Mouse (Mus musculus): Measurements from ENCODE around the gene Ndel1. TPM values are rescaled to one million over a fixed set of nuclear protein-coding genes. Genes with fewer than 3 reads are reported as not detected.
"Not testable (repeated sequence)": the region's sequence is repeated elsewhere in the genome, so short reads cannot be mapped to it uniquely, and the experiment has no call there.

Ndel1 gene
- polyA plus RNA-seq, 1 experiment from 2014 or later, result 110 TPM

- no peak for ATAC-seq (ENCODE audit: insufficient number of reproducible peaks, low FRiP score, low TSS enrichment, low read depth)
- H3K27ac ChIP-seq (replicated peaks), result peak overlapping the region; percentile 100
- H3K4me1 ChIP-seq, result peaks cover 19% of the 10 kb centered on the region
- peak overlapping the region; percentile 99 for H3K4me3 ChIP-seq (replicated peaks)
- peak overlapping the region; percentile 57 for H3K4me2 ChIP-seq (replicated peaks)
- peak overlapping the region; percentile 94 for H3K9ac ChIP-seq
- no peaks in the 10 kb centered on the region for H3K27me3 ChIP-seq
- WGBS, result 2% methylated on average over 13 of the region's 13 CpGs
- H3K36me3 ChIP-seq, result no peaks in the 10 kb centered on the region
- no peaks in the 10 kb centered on the region for H3K9me3 ChIP-seq (replicated peaks)
Measured at GRCm38 (mm10) chr11:68851644-68852485, 19.8 kb downstream of the Ndel1 start.

- WGBS, result 75% methylated on average over 7 of the region's 7 CpGs
- H3K4me1 ChIP-seq, result peaks cover 19% of the 10 kb centered on the region
- no peak overlapping the region for H3K4me3 ChIP-seq (replicated peaks)
- ATAC-seq (ENCODE audit: insufficient number of reproducible peaks, low FRiP score, low TSS enrichment, low read depth), result no peak
- H3K9me3 ChIP-seq (replicated peaks), result no peaks in the 10 kb centered on the region
- no peak overlapping the region for H3K9ac ChIP-seq
- H3K4me2 ChIP-seq (replicated peaks), result peak overlapping the region; percentile 29; the same call in 1 of the 2 replicates
- H3K36me3 ChIP-seq, result no peaks in the 10 kb centered on the region
- no peaks in the 10 kb centered on the region for H3K27me3 ChIP-seq
- H3K27ac ChIP-seq (replicated peaks), result no peak overlapping the region
Measured at GRCm38 (mm10) chr11:68850862-68851261, 20.8 kb downstream of the Ndel1 start.

- no peaks in the 10 kb centered on the region for H3K27me3 ChIP-seq
- H3K9ac ChIP-seq, result no peak overlapping the region
- no peak overlapping the region for H3K4me2 ChIP-seq (replicated peaks)
- H3K4me3 ChIP-seq (replicated peaks), result no peak overlapping the region
- no peak for ATAC-seq (ENCODE audit: insufficient number of reproducible peaks, low FRiP score, low TSS enrichment, low read depth)
- no peaks in the 10 kb centered on the region for H3K9me3 ChIP-seq (replicated peaks)
- peaks cover 66% of the 10 kb centered on the region for H3K36me3 ChIP-seq
- H3K27ac ChIP-seq (replicated peaks), result no peak overlapping the region
- 93% methylated on average over 5 of the region's 5 CpGs for WGBS
- no peaks in the 10 kb centered on the region for H3K4me1 ChIP-seq
Measured at GRCm38 (mm10) chr11:68839606-68840005, 32.1 kb downstream of the Ndel1 start.

GRCm38 (mm10) chr11:68835034-68835433, 36.6 kb downstream of the Ndel1 start:
- peaks cover 75% of the 10 kb centered on the region for H3K36me3 ChIP-seq
- no peaks in the 10 kb centered on the region for H3K9me3 ChIP-seq (replicated peaks)
- WGBS, result 95% methylated on average over 3 of the region's 3 CpGs
- no peak for ATAC-seq (ENCODE audit: insufficient number of reproducible peaks, low FRiP score, low TSS enrichment, low read depth)
- no peak overlapping the region for H3K4me3 ChIP-seq (replicated peaks)
- no peak overlapping the region for H3K4me2 ChIP-seq (replicated peaks)
- no peak overlapping the region for H3K27ac ChIP-seq (replicated peaks)
- H3K27me3 ChIP-seq, result no peaks in the 10 kb centered on the region
- H3K4me1 ChIP-seq, result no peaks in the 10 kb centered on the region
- H3K9ac ChIP-seq, result no peak overlapping the region

GRCm38 (mm10) chr11:68833593-68833992, 38.1 kb downstream of the Ndel1 start:
- Histone ChIP-seq H3K9me3 (replicated peaks) (no peaks in the 10 kb centered on the region), H3K36me3 (peaks cover 73% of the 10 kb centered on the region)

GRCm38 (mm10) chr11:68832793-68833192, 38.9 kb downstream of the Ndel1 start:
- Histone ChIP-seq H3K36me3 (peaks cover 77% of the 10 kb centered on the region), H3K4me3 (replicated peaks) (no peak overlapping the region), H3K9me3 (replicated peaks) (no peaks in the 10 kb centered on the region), H3K27me3 (no peaks in the 10 kb centered on the region), H3K4me1 (no peaks in the 10 kb centered on the region), H3K4me2 (replicated peaks) (no peak overlapping the region), H3K9ac (no peak overlapping the region), H3K27ac (replicated peaks) (no peak overlapping the region)
- WGBS, result 47% methylated on average over 4 of the region's 4 CpGs
- ATAC-seq (ENCODE audit: insufficient number of reproducible peaks, low FRiP score, low TSS enrichment, low read depth), result no peak

More at GRCm38 (mm10) chr11:68833593-68833992, 38.1 kb downstream of the Ndel1 start:
- H3K4me2 ChIP-seq (replicated peaks), result no peak overlapping the region
- H3K27ac ChIP-seq (replicated peaks), result no peak overlapping the region
- no peak overlapping the region for H3K4me3 ChIP-seq (replicated peaks)
- no peaks in the 10 kb centered on the region for H3K4me1 ChIP-seq
- no peaks in the 10 kb centered on the region for H3K27me3 ChIP-seq
- no peak overlapping the region for H3K9ac ChIP-seq
- ATAC-seq (ENCODE audit: insufficient number of reproducible peaks, low FRiP score, low TSS enrichment, low read depth), result no peak

GRCm38 (mm10) chr11:68831580-68831979, 40.1 kb downstream of the Ndel1 start:
- WGBS, result 93% methylated on average over 5 of the region's 5 CpGs
- H3K36me3 ChIP-seq, result peaks cover 80% of the 10 kb centered on the region

GRCm38 (mm10) chr11:68826735-68827134, 44.9 kb downstream of the Ndel1 start:
- H3K36me3 ChIP-seq, result peaks cover 71% of the 10 kb centered on the region
- ATAC-seq (ENCODE audit: insufficient number of reproducible peaks, low FRiP score, low TSS enrichment, low read depth), result no peak
- H3K27me3 ChIP-seq, result no peaks in the 10 kb centered on the region
- 77% methylated on average over 3 of the region's 3 CpGs for WGBS
- no peaks in the 10 kb centered on the region for H3K9me3 ChIP-seq (replicated peaks)
- no peak overlapping the region for H3K27ac ChIP-seq (replicated peaks)
- H3K9ac ChIP-seq, result no peak overlapping the region
- no peak overlapping the region for H3K4me3 ChIP-seq (replicated peaks)
- H3K4me2 ChIP-seq (replicated peaks), result no peak overlapping the region
- H3K4me1 ChIP-seq, result no peaks in the 10 kb centered on the region

More at GRCm38 (mm10) chr11:68831580-68831979, 40.1 kb downstream of the Ndel1 start:
- H3K4me2 ChIP-seq (replicated peaks); H3K27me3 ChIP-seq; H3K27ac ChIP-seq (replicated peaks); ATAC-seq (ENCODE audit: insufficient number of reproducible peaks, low FRiP score, low TSS enrichment, low read depth); H3K4me3 ChIP-seq (replicated peaks); H3K9me3 ChIP-seq (replicated peaks); H3K9ac ChIP-seq; H3K4me1 ChIP-seq: not testable (repeated sequence)

- no peak overlapping the region for H3K27ac ChIP-seq (replicated peaks)
- 89% methylated on average over 15 of the region's 15 CpGs for WGBS
- no peak for ATAC-seq (ENCODE audit: insufficient number of reproducible peaks, low FRiP score, low TSS enrichment, low read depth)
Measured at GRCm38 (mm10) chr11:68822326-68822725, 49.3 kb downstream of the Ndel1 start.

GRCm38 (mm10) chr11:68819226-68819805, 52.3 kb downstream of the Ndel1 start:
- H3K36me3 ChIP-seq, result peaks cover 79% of the 10 kb centered on the region
- H3K9me3 ChIP-seq (replicated peaks), result no peaks in the 10 kb centered on the region
- no peak overlapping the region for H3K4me2 ChIP-seq (replicated peaks)
- no peak overlapping the region for H3K27ac ChIP-seq (replicated peaks)
- H3K4me1 ChIP-seq, result no peaks in the 10 kb centered on the region
- ATAC-seq (ENCODE audit: insufficient number of reproducible peaks, low FRiP score, low TSS enrichment, low read depth), result no peak
- H3K27me3 ChIP-seq, result no peaks in the 10 kb centered on the region
- H3K9ac ChIP-seq, result no peak overlapping the region
- no peak overlapping the region for H3K4me3 ChIP-seq (replicated peaks)
- WGBS, result 88% methylated on average over 14 of the region's 14 CpGs

More at GRCm38 (mm10) chr11:68822326-68822725, 49.3 kb downstream of the Ndel1 start:
- no peak overlapping the region for H3K4me2 ChIP-seq (replicated peaks)
- no peaks in the 10 kb centered on the region for H3K27me3 ChIP-seq
- no peaks in the 10 kb centered on the region for H3K9me3 ChIP-seq (replicated peaks)
- peaks cover 73% of the 10 kb centered on the region for H3K36me3 ChIP-seq
- H3K9ac ChIP-seq, result no peak overlapping the region
- H3K4me3 ChIP-seq (replicated peaks), result no peak overlapping the region
- H3K4me1 ChIP-seq, result no peaks in the 10 kb centered on the region

GRCm38 (mm10) chr11:68818416-68818815, 53.2 kb downstream of the Ndel1 start:
- H3K27ac ChIP-seq (replicated peaks), result 0 out of 2 replicates have a peak overlapping the region, but pooled peaks have one; percentile 8
- WGBS, result 86% methylated on average over 8 of the region's 8 CpGs
- ATAC-seq (ENCODE audit: insufficient number of reproducible peaks, low FRiP score, low TSS enrichment, low read depth), result no peak

More at GRCm38 (mm10) chr11:68818416-68818815, 53.2 kb downstream of the Ndel1 start:
- H3K27me3 ChIP-seq, result no peaks in the 10 kb centered on the region
- H3K9ac ChIP-seq, result no peak overlapping the region
- H3K4me2 ChIP-seq (replicated peaks), result no peak overlapping the region
- H3K36me3 ChIP-seq, result peaks cover 80% of the 10 kb centered on the region
- no peaks in the 10 kb centered on the region for H3K4me1 ChIP-seq
- no peak overlapping the region for H3K4me3 ChIP-seq (replicated peaks)
- no peaks in the 10 kb centered on the region for H3K9me3 ChIP-seq (replicated peaks)
